10 mouse cellular contexts compared by ENCODE assay signal in the genomic region with DNA sequence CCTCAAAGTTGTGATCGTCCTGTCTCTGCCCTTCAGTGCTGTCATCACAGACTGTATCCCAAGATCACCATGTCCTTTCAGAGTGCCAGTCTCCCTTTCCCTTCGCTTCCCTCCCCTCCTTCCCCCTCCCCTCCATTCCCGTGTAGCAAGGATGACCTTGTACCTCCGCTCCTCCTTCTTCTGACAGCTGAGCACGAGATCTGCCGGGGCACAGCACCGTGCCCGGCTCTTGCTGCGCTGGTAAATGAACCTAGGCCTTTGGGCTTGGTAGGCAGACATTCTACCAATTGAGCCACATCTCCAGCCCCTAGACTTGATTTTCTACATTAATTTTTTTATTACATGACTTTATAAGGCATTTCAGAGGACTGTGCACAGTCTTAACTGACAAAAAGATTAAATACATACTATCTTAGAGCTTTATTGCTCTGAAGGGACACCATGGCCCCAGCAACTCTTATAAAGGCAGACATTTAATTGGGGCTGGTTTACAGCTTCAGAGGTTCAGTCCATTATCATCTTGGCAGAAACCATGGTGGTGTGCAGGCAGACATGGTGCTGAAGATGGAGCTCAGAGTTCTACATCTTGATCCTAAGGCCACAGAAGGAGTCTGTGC. TPM values are rescaled to one million over a fixed set of nuclear protein-coding genes. Genes with fewer than 3 reads are reported as not detected.
"Had no signal": no experiment of that assay in that cellular context is flagged by ENCODE, and none has a peak within 500 bp of the region (broad histone marks: within the 10 kb centered on the region; RNA-seq: fewer than 3 reads in every experiment).

No protein-coding gene starts in this region.

- H3K36me3 ChIP-seq: limb, embryonic 15.5 days; midbrain, embryonic 12.5 days; neural tube, embryonic 15.5 days had no signal

- H3K27me3 ChIP-seq: limb, embryonic 15.5 days; midbrain, embryonic 12.5 days; neural tube, embryonic 15.5 days had no signal

- H3K9me3 ChIP-seq: limb, embryonic 15.5 days; midbrain, embryonic 12.5 days; neural tube, embryonic 15.5 days had no signal

- H3K4me1 ChIP-seq: limb, embryonic 15.5 days had no signal

- ATAC-seq: midbrain, embryonic 16.5 days had no signal

- H3K9ac ChIP-seq: limb, embryonic 15.5 days; liver, embryonic 14.5 days; midbrain, embryonic 12.5 days; neural tube, embryonic 15.5 days had no signal

- H3K4me2 ChIP-seq: limb, embryonic 15.5 days; midbrain, embryonic 12.5 days; neural tube, embryonic 15.5 days had no signal

- H3K4me3 ChIP-seq: left cerebral cortex, adult 2 months; limb, embryonic 15.5 days; midbrain, embryonic 12.5 days; neural tube, embryonic 15.5 days had no signal

- H3K27ac ChIP-seq: left cerebral cortex, adult 2 months; limb, embryonic 15.5 days; liver, embryonic 14.5 days; neural tube, embryonic 15.5 days; stomach, postnatal 0 days had no signal

- DNase-seq: lung, adult 18-20 months; thymus, postnatal 14 days had no signal

RNA-seq across cellular contexts. Expression of a gene that starts 52.3 kb away (rescaled TPM):
- total RNA-seq: megakaryocyte-erythroid progenitor cell, adult 5-6 weeks had no signal
